Mouse (Mus musculus) thymus, postnatal 14 days (tissue): ENCODE data around the gene Htra2.

Experiments used
- DNase-seq: peaks from one replicate; pipeline ENCODE4 v3.0.0; 2021

Htra2 gene

GRCm38 (mm10) chr6:83031111-83031510, 24.0 kb downstream of the Htra2 start:
- no peak for DNase-seq

GRCm38 (mm10) chr6:83029777-83030176, 25.3 kb downstream of the Htra2 start:
- DNase-seq: no peak

DNA sequence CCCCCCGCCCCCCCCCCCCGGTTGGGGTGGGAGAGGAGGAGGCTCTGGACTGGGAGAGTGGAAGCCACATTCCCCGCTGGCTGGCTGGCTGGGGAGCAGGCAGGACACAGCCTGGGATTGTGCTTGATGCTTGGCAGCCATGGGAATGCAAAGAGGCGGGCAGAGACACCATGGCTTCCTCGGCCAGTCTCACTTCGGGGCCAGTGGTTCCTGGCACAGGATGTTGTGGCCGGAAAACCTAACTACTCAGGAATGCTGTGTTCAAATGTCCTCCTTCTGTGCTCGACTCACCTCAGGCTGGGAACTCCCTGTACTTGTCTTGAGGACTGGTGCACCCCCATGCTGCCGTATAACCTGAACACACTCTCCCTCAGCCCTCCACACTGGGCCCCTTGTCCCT, 27.4 kb downstream of the Htra2 start:
- DNase-seq: no peak

- DNase-seq: no peak
Observed at GRCm38 (mm10) chr6:83027293-83027692, 27.8 kb downstream of the Htra2 start.

DNA sequence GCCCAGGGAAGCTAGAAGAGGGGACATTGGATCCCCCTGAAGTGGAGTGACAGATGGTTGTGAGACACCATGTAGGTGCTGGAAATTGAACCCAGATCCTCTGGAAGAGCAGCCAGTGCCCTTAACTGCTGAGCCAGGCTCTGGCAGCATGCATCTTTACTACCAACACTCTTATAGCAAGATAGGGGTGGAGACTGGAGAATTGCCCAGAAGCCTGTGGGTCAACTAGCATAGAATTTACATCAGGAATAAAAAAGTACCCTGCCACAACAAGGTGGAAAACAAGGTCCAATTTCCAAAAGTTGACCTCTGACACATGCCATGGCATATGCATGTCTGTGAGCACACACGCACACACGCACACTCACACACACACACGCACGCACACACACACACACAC, 29.9 kb downstream of the Htra2 start:
- DNase-seq: no peak

DNA sequence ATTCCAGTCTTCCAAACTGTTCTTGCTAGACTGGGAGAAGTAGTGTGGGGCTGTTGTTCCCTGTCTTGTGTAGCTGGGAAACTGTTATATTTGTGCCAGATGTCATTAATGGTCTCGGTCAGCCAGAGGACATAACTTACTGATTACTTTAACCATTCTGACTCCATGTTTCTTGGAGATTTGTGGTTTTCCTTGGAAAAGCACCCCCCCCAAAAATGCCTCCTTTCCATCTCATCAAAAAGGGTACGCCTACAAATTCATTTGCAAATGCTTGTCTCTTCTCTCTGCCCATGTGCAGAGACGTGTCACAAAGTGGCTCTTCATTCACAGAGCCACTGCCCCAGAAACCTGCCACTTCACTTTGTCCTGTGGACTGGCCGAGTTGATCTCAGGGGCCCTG, 30.7 kb downstream of the Htra2 start:
- DNase-seq: no peak

DNA sequence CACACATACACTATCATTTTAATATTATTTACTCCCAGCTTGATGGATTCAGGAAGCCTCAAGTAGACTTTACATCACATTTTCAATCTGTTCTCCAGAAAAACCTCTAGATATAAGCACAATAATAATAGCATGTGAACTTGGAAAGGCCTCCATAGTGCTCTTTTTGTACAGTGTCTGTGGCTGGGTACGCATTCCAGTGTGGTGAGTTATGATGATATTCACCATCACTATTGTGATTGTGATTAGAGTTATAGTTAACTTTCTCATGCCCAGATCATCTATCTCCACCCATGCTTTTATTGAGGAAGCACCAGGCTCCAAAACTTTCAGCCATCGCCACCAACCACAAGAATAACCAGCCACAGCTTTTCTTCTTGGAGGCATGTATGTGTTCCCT, 31.3 kb downstream of the Htra2 start:
- DNase-seq: no peak

DNA sequence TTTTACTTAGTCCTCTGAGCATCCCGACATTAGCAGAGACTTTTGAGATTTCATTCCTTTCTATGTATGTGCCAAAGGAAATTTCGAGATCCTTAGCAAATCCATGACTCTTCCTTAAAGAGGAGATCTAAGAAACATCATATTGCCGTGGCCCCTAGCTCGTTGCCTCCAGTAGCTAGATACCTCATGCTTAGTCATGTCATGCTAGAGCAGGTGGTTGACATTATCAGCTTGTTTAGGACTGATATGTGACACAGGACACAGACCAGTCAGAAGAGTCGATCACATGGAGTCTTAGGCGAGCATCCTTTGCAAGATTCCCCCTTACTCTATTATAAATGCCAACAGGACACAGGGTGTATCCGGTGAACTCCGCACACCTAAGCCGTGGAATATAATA, 32.1 kb downstream of the Htra2 start:
- no peak for DNase-seq

DNA sequence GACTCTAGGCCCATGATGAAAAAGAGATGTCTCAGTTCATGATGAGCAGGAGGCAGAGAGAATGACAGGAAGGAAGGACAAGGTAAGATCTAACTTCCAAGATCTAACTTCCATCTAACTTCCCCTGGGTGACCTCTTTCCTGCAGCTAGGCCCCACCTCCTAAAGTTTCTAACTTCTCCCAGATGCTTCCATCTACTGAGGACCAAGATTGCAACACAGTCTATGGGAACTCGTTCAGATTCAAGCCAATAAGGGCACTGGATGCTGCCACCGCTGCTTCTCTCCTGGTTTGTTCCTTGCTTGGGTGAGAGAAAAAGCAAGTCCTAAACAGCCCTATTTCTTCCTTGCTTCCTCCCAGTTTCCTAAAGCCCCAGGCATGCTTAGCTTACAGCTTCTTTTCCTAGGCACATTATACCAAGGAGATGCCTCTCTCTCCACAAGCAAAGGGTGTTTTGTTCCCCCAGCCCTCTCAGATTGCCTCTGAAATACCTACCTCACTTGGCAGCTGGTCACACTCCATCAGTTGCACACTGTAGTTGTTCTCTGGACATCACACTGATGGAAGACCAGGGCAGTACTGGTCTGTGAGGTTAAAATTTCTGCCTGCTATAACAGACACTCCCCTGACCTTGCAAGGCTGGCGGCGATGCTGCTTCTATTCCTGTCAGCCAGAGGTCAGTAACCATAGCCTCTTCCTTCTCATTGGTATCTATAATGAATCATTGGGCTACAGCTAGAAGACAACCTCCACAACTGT, 34.1 kb downstream of the Htra2 start:
- DNase-seq: no peak

DNA sequence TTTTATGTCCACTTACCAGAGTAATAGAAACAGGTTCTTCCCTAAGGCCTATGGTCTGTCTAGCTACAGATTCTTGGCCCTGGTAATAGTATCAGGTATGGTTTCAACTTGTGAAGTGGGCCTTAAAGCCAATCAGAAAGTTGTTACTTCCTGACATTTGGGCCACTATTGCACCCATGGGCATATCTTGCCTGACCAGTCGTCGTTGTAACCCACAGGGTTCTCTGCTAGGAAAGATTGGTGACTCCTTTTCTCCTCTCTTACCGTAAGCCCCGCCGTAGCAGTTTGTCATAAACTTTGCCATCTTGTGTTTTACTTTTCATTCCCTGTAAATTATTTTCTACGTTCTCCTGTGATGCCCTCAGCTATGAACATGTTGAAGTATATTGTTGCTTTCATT, 35.0 kb downstream of the Htra2 start:
- DNase-seq: no peak

- DNase-seq: no peak
Observed at GRCm38 (mm10) chr6:83019044-83019443, 36.0 kb downstream of the Htra2 start.

- no peak for DNase-seq
Observed at GRCm38 (mm10) chr6:83017190-83017589, 37.9 kb downstream of the Htra2 start.

DNA sequence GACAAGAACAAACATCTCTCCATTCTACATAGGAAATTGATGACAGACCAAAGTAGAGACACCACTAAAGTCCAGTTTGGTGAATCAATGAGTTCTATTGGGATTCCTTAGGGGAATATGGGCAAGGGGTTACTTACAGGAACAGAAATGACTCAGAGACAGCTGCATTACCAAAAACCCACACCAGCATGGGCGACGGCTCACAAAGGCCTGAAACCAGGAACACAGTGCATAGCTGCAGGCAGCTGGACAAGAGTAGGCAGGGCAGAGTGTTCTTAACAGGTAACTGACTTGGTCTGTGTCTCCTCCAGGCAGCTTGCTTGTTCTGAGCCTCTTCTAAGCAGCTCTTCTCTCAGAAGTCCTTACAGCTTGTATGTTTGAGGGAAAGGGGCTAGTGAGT, 39.3 kb downstream of the Htra2 start:
- no peak for DNase-seq

DNA sequence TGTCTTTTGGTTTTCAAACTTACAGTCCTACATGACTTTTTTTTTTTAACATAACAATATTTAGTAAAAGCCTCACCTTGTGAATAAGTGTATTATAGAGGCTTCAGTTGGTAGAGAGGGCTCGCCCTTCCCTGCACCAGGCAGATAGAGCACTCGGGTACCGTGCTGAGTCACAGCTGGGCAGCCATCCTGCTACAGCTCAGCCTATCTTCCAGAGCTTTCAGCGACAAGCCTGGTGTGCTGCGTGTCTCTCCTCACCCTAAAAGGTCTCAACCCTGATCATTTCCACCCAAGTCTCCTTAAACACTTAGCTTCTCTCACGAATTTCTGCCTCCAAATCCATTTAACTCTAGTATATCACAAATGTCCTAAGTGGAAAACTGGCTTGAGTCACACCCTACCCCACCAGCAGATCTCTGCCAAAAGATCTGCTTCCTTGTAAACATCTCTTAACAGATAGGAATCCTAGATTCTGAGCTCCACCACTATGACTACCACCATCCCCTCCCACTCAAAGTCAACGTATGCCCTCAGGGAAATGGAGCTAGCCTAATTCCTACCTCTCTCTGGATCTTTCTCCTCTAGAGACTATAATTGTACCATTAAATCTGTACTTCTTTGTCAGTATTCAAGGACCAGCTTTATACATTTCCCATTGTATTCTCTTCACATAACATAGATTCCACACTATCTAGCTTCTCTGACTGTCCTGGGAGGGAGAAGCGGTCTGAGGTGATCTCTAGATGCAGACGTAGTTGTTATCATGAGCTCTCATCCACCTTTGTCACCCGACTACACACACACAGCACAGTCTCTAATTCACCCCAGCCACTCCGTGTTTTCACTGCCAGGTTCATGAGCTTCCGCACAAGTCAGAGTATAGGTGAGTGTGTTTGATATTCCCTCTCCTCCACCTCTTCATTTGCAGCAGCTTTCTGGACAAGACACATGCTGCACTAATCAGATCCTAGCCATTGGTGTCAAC, 40.3 kb downstream of the Htra2 start:
- no peak for DNase-seq

- peak; percentile 27 for DNase-seq
Observed at GRCm38 (mm10) chr6:83013444-83013843, 41.6 kb downstream of the Htra2 start.

DNA sequence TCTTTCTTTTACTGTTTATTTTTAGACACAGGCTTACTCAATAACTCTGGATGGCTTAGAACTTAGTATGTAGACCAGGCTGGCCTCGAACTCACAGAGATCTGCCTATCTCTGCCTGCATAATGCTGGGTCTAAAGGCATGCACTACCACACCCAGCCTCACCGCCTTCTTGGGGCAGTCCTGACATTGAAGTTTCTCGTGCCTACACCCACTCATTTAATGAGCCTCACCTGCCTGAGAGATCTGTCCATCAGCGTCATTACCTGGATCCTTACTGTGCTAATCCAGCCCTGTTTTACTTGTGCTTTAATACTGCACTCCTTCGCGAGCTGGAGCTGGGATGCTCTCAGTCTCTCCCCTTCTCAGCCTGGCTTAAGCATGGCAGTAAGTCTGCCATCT, 43.3 kb downstream of the Htra2 start:
- DNase-seq: no peak

DNA sequence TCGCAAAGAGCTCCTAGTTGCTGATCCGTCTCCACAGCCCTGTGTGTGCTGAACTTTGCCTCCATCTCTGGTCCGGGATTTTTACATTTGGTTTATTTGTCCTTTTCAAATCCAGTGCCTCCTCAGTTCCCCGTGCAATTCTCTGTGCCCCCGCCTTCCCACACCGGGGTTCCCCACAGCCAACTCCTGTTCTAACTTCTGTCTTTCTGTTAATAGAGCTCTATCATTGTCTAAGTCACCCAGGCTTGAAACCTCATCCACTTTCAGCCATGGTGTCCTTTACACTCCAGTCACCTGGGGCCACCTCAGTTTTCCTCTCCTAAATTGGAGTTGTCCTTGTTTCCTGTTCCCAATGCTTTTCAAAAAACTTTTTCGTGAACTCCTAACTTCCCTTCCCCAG, 43.8 kb downstream of the Htra2 start:
- DNase-seq: no peak

GRCm38 (mm10) chr6:83010010-83010409, 45.1 kb downstream of the Htra2 start:
- DNase-seq: no peak

DNA sequence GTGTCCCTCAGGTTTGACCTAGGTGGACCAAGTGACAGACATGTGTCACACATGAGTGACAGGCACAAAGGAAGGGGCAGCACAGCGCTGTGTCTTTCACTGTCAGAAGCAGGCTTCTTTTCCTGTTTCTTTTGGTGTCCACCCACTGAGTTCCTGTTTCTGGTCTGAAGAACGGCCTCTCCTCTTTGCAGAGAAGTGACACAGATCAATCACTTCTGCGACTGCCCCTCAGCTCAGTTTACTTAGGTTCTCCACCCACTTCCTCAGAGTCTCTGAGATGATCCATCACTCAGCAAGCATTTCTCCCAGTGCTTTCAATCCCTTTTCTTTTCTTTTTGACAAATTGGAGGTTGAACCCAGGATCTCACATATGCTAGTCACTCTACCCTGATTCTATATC, 46.4 kb downstream of the Htra2 start:
- no peak for DNase-seq

DNA sequence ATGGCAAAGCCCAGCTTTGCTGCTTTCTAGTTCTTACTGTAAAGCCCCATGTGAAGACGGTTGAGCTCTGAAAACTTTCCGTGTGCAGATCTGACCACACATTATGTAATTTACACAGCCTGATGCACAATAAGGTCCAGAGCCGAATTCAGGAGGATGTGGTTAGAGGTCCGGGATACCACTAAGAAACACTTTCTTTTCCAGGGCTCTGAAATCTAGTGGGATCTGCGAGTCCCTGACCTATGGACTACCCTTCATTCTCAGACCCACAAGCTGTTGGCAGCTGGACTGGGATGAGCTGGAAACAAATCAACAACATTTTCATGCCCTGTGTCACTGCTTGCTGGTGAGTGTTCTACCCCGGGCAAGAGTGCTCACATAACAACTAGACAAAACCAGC, 49.0 kb downstream of the Htra2 start:
- DNase-seq: no peak

- no peak for DNase-seq
Observed at GRCm38 (mm10) chr6:83005444-83006011, 49.5 kb downstream of the Htra2 start.

DNA sequence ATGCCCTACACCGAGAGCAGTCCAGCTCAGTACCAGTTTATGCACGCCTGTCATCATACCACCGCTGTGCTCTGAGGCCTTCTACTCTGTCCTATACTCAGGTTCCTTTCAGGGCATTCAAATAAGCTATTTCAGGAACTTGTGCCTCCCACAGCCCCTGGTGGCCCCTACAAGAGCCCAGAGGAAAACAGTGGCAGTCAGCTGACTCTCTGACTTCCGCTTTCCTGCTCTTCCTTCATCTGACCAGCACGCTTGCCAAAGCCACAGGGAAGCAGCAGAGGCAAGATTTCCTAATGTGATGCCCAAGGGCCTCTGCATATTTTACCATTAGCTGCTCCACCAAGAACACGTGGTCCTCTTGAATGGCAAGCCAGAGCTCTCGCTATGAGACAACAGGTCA, 50.2 kb downstream of the Htra2 start:
- peak; percentile 23 for DNase-seq

DNA sequence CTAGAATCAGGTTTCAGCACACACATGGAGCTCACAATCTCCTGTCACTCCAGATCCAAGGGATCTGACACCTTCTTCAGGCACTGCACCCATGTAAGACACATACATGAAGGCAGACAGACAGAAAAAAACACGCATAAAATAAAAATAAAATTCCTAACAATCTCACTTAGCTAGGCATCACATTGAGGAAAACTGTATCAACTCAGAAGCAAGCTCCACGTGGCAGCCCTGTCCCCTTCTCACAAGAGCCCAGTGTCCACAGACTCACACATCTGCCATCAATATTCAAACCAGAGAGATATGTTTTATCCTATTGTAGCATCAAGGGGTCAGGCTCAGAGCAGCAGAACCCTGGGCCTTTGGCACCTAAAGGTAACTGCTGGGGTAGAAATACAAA, 50.8 kb downstream of the Htra2 start:
- DNase-seq: no peak

- DNase-seq: no peak
Observed at GRCm38 (mm10) chr6:83003850-83004249, 51.2 kb downstream of the Htra2 start.
